Mouse (Mus musculus) small intestine, adult 2 months (tissue): ENCODE results near the gene Dennd5b.

Source experiments
- CTCF ChIP-seq: fragments of 200-500 bp; IDR thresholded peaks from 2 replicates; pipeline ENCODE4 v1.5.1; 2012; ENCODE audit warnings: low read depth, mild to moderate bottlenecking, control low read depth, inconsistent platforms, low read length, moderate library complexity, mixed read lengths; ENCODE audit not compliant: insufficient replicate concordance, insufficient read length; ENCODE audit errors: extremely low read depth
- POLR2A ChIP-seq: fragments of 200-500 bp; IDR thresholded peaks from 2 replicates; pipeline ENCODE4 v1.6.1; 2012; ENCODE audit warnings: low read depth, mild to moderate bottlenecking, control low read depth, inconsistent platforms, low read length, moderate library complexity

GRCm38 (mm10) chr6:148959540-148960238 lies 141.8 kb downstream of the Dennd5b start:
- no peak for TF ChIP-seq CTCF
- TF ChIP-seq POLR2A, result no peak
